Mouse (Mus musculus): ENCODE data around the gene Cops9. TPM values are rescaled to one million over a fixed set of nuclear protein-coding genes. Genes with fewer than 3 reads are reported as not detected.
A peak's percentile ranks its signal among the peaks of the same experiment; 100 is the strongest.

Cops9 gene
- polyA plus RNA-seq, 1 experiment from 2014 or later: 536 TPM

GRCm38 (mm10) chr1:92648673-92649072 is 6.9 kb upstream of the Cops9 start, which contains the start of gene Otos:
Gene Otos, minus strand, starts transcription at chr1:92648841.
- Histone ChIP-seq H3K9me3 (ENCODE audit: control insufficient read depth, low read length) (no peaks in the 10 kb centered on the region), H3K4me1 (ENCODE audit: control insufficient read depth, insufficient read depth, low read length) (no peaks in the 10 kb centered on the region), H3K4me2 (ENCODE audit: low read length) (no peak within 1 kb of the TSS), H3K4me3 (replicated peaks; ENCODE audit: low read depth, low read length) (no peak within 1 kb of the TSS), H3K27ac (replicated peaks; ENCODE audit: low read depth, low read length) (no peak within 1 kb of the TSS), H3K36me3 (ENCODE audit: control insufficient read depth, insufficient read depth, low read length) (no peaks in the 10 kb centered on the region), H3K9ac (replicated peaks; ENCODE audit: low read length) (no peak within 1 kb of the TSS; the same call in 1 of the 2 replicates), H3K27me3 (ENCODE audit: control insufficient read depth, insufficient read depth, low read length) (no peaks in the 10 kb centered on the region)
- ATAC-seq (ENCODE audit: low FRiP score, low TSS enrichment): 0 out of 2 replicates have a peak, but pooled peaks have one; percentile 37
- DNase-seq: peak; percentile 84
- 30% methylated on average over 8 of the region's 8 CpGs for WGBS

GRCm38 (mm10) chr1:92648197-92648596 is 6.4 kb upstream of the Cops9 start:
- no peaks in the 10 kb centered on the region for H3K27me3 ChIP-seq (ENCODE audit: control insufficient read depth, insufficient read depth, low read length)
- H3K36me3 ChIP-seq (ENCODE audit: control insufficient read depth, insufficient read depth, low read length): no peaks in the 10 kb centered on the region
- DNase-seq (no peak), ATAC-seq (ENCODE audit: low FRiP score, low TSS enrichment) (no peak)
- WGBS: 56% methylated on average over 10 of the region's 10 CpGs
- no peaks in the 10 kb centered on the region for H3K9me3 ChIP-seq (ENCODE audit: control insufficient read depth, low read length)
- H3K4me1 ChIP-seq (ENCODE audit: control insufficient read depth, insufficient read depth, low read length): no peaks in the 10 kb centered on the region
- H3K4me2 ChIP-seq (ENCODE audit: low read length): no peak overlapping the region
- no peak overlapping the region for H3K27ac ChIP-seq (replicated peaks; ENCODE audit: low read depth, low read length)
- no peak overlapping the region for H3K4me3 ChIP-seq (replicated peaks; ENCODE audit: low read depth, low read length)
- no peak overlapping the region; the same call in 1 of the 2 replicates for H3K9ac ChIP-seq (replicated peaks; ENCODE audit: low read length)

- H3K36me3 ChIP-seq (ENCODE audit: control insufficient read depth, insufficient read depth, low read length): no peaks in the 10 kb centered on the region
- no peaks in the 10 kb centered on the region for H3K4me1 ChIP-seq (ENCODE audit: control insufficient read depth, insufficient read depth, low read length)
- no peaks in the 10 kb centered on the region for H3K9me3 ChIP-seq (ENCODE audit: control insufficient read depth, low read length)
- H3K4me2 ChIP-seq (ENCODE audit: low read length): no peak overlapping the region
- WGBS: 9% methylated on average over 8 of the region's 8 CpGs
- no peak overlapping the region for H3K4me3 ChIP-seq (replicated peaks; ENCODE audit: low read depth, low read length)
- H3K27me3 ChIP-seq (ENCODE audit: control insufficient read depth, insufficient read depth, low read length): no peaks in the 10 kb centered on the region
- ATAC-seq (ENCODE audit: low FRiP score, low TSS enrichment) (peak; percentile 14; the same call in 1 of the 2 replicates), DNase-seq (peak; percentile 89)
- no peak overlapping the region for H3K27ac ChIP-seq (replicated peaks; ENCODE audit: low read depth, low read length)
- H3K9ac ChIP-seq (replicated peaks; ENCODE audit: low read length): no peak overlapping the region
Measured at GRCm38 (mm10) chr1:92647752-92648151, 6.0 kb upstream of the Cops9 start.

- Histone ChIP-seq H3K4me1 (ENCODE audit: control insufficient read depth, insufficient read depth, low read length) (peaks cover 5% of the 10 kb centered on the region; the same call in 1 of the 2 replicates), H3K36me3 (ENCODE audit: control insufficient read depth, insufficient read depth, low read length) (no peaks in the 10 kb centered on the region), H3K9ac (replicated peaks; ENCODE audit: low read length) (no peak overlapping the region), H3K4me3 (replicated peaks; ENCODE audit: low read depth, low read length) (no peak overlapping the region), H3K27me3 (ENCODE audit: control insufficient read depth, insufficient read depth, low read length) (no peaks in the 10 kb centered on the region), H3K27ac (replicated peaks; ENCODE audit: low read depth, low read length) (no peak overlapping the region), H3K4me2 (ENCODE audit: low read length) (no peak overlapping the region), H3K9me3 (ENCODE audit: control insufficient read depth, low read length) (no peaks in the 10 kb centered on the region)
- DNase-seq (no peak), ATAC-seq (ENCODE audit: low FRiP score, low TSS enrichment) (no peak)
- WGBS: 71% methylated on average over 4 of the region's 4 CpGs
Measured at GRCm38 (mm10) chr1:92647026-92647425, 5.2 kb upstream of the Cops9 start.

GRCm38 (mm10) chr1:92646601-92647000 is 4.8 kb upstream of the Cops9 start:
- Histone ChIP-seq H3K36me3 (ENCODE audit: control insufficient read depth, insufficient read depth, low read length) (no peaks in the 10 kb centered on the region), H3K4me1 (ENCODE audit: control insufficient read depth, insufficient read depth, low read length) (peaks cover 5% of the 10 kb centered on the region; the same call in 1 of the 2 replicates), H3K4me2 (ENCODE audit: low read length) (no peak overlapping the region), H3K27ac (replicated peaks; ENCODE audit: low read depth, low read length) (no peak overlapping the region), H3K9ac (replicated peaks; ENCODE audit: low read length) (no peak overlapping the region), H3K9me3 (ENCODE audit: control insufficient read depth, low read length) (no peaks in the 10 kb centered on the region), H3K27me3 (ENCODE audit: control insufficient read depth, insufficient read depth, low read length) (no peaks in the 10 kb centered on the region), H3K4me3 (replicated peaks; ENCODE audit: low read depth, low read length) (no peak overlapping the region)
- no peak for ATAC-seq (ENCODE audit: low FRiP score, low TSS enrichment)
- DNase-seq: no peak
- 85% methylated on average over 7 of the region's 7 CpGs for WGBS

GRCm38 (mm10) chr1:92646111-92646510 is 4.3 kb upstream of the Cops9 start:
- no peak overlapping the region for H3K4me3 ChIP-seq (replicated peaks; ENCODE audit: low read depth, low read length)
- ATAC-seq (ENCODE audit: low FRiP score, low TSS enrichment): no peak
- H3K4me1 ChIP-seq (ENCODE audit: control insufficient read depth, insufficient read depth, low read length): peaks cover 6% of the 10 kb centered on the region
- no peak overlapping the region for H3K27ac ChIP-seq (replicated peaks; ENCODE audit: low read depth, low read length)
- no peaks in the 10 kb centered on the region for H3K9me3 ChIP-seq (ENCODE audit: control insufficient read depth, low read length)
- H3K36me3 ChIP-seq (ENCODE audit: control insufficient read depth, insufficient read depth, low read length): no peaks in the 10 kb centered on the region
- no peak for DNase-seq
- H3K27me3 ChIP-seq (ENCODE audit: control insufficient read depth, insufficient read depth, low read length): no peaks in the 10 kb centered on the region
- WGBS: 62% methylated on average over 2 of the region's 2 CpGs
- H3K9ac ChIP-seq (replicated peaks; ENCODE audit: low read length): no peak overlapping the region
- H3K4me2 ChIP-seq (ENCODE audit: low read length): no peak overlapping the region

- no peaks in the 10 kb centered on the region for H3K9me3 ChIP-seq (ENCODE audit: control insufficient read depth, low read length)
- 80% methylated on average over 5 of the region's 5 CpGs for WGBS
Measured at GRCm38 (mm10) chr1:92644916-92645315, 3.1 kb upstream of the Cops9 start.

GRCm38 (mm10) chr1:92643691-92644090 is 1.9 kb upstream of the Cops9 start:
- Histone ChIP-seq H3K36me3 (ENCODE audit: control insufficient read depth, insufficient read depth, low read length) (peaks cover 5% of the 10 kb centered on the region; the same call in 1 of the 2 replicates), H3K4me2 (ENCODE audit: low read length) (no peak overlapping the region), H3K4me1 (ENCODE audit: control insufficient read depth, insufficient read depth, low read length) (peaks cover 15% of the 10 kb centered on the region), H3K27ac (replicated peaks; ENCODE audit: low read depth, low read length) (no peak overlapping the region), H3K27me3 (ENCODE audit: control insufficient read depth, insufficient read depth, low read length) (no peaks in the 10 kb centered on the region), H3K9me3 (ENCODE audit: control insufficient read depth, low read length) (no peaks in the 10 kb centered on the region), H3K4me3 (replicated peaks; ENCODE audit: low read depth, low read length) (no peak overlapping the region), H3K9ac (replicated peaks; ENCODE audit: low read length) (no peak overlapping the region)
- DNase-seq (no peak), ATAC-seq (ENCODE audit: low FRiP score, low TSS enrichment) (no peak)
- 78% methylated on average over 4 of the region's 4 CpGs for WGBS

More at GRCm38 (mm10) chr1:92644916-92645315, 3.1 kb upstream of the Cops9 start:
- H3K27ac ChIP-seq (replicated peaks; ENCODE audit: low read depth, low read length): no peak overlapping the region
- H3K4me2 ChIP-seq (ENCODE audit: low read length): no peak overlapping the region
- peaks cover 15% of the 10 kb centered on the region for H3K4me1 ChIP-seq (ENCODE audit: control insufficient read depth, insufficient read depth, low read length)
- ATAC-seq (ENCODE audit: low FRiP score, low TSS enrichment) (no peak), DNase-seq (no peak)
- H3K9ac ChIP-seq (replicated peaks; ENCODE audit: low read length): no peak overlapping the region
- no peaks in the 10 kb centered on the region for H3K36me3 ChIP-seq (ENCODE audit: control insufficient read depth, insufficient read depth, low read length)
- H3K27me3 ChIP-seq (ENCODE audit: control insufficient read depth, insufficient read depth, low read length): no peaks in the 10 kb centered on the region
- no peak overlapping the region for H3K4me3 ChIP-seq (replicated peaks; ENCODE audit: low read depth, low read length)

- Histone ChIP-seq H3K9me3 (ENCODE audit: control insufficient read depth, low read length) (no peaks in the 10 kb centered on the region), H3K4me3 (replicated peaks; ENCODE audit: low read depth, low read length) (peak overlapping the region; percentile 88; the same call in 1 of the 2 replicates), H3K4me2 (ENCODE audit: low read length) (peak overlapping the region; percentile 94), H3K27me3 (ENCODE audit: control insufficient read depth, insufficient read depth, low read length) (no peaks in the 10 kb centered on the region), H3K4me1 (ENCODE audit: control insufficient read depth, insufficient read depth, low read length) (peaks cover 15% of the 10 kb centered on the region), H3K9ac (replicated peaks; ENCODE audit: low read length) (no peak overlapping the region), H3K36me3 (ENCODE audit: control insufficient read depth, insufficient read depth, low read length) (peaks cover 31% of the 10 kb centered on the region), H3K27ac (replicated peaks; ENCODE audit: low read depth, low read length) (no peak overlapping the region)
- DNase-seq (no peak), ATAC-seq (ENCODE audit: low FRiP score, low TSS enrichment) (no peak)
- WGBS: 96% methylated on average over 6 of the region's 6 CpGs
Measured at GRCm38 (mm10) chr1:92640393-92640792, 1.4 kb downstream of the Cops9 start.

Measured in midbrain, embryonic 14.5 days (tissue).